Mouse (Mus musculus) forebrain, postnatal 0 days (tissue): ENCODE measurements around the gene Adam12. TPM values are rescaled to one million over a fixed set of nuclear protein-coding genes. Genes with fewer than 3 reads are reported as not detected.

Experiments used
- ATAC-seq: fragments of 200-750 bp; cut with Nextera tagmentation; 2 replicates; pipeline ENCODE4 v1.8.0; 2017; ENCODE audit warnings: mild to moderate bottlenecking, moderate library complexity
- DNase-seq: peaks from one replicate; pipeline ENCODE4 v3.0.0-alpha.2; 2015
- H3K27ac ChIP-seq: fragments of 300-500 bp; sonication (generic); 2 replicates; pipeline ENCODE4 v1.5.1; 2014; ENCODE audit warnings: low read depth, mild to moderate bottlenecking, antibody characterized with exemption, low read length, moderate library complexity, mixed read lengths
- H3K27me3 ChIP-seq: fragments of 300-500 bp; sonication (generic); 2 replicates; pipeline ENCODE4 v1.6.1; 2014; ENCODE audit warnings: mild to moderate bottlenecking, low read length, mixed read lengths; ENCODE audit not compliant: insufficient read depth
- H3K36me3 ChIP-seq: fragments of 300-500 bp; sonication (generic); 2 replicates; pipeline ENCODE4 v1.6.1; 2014; ENCODE audit warnings: mild to moderate bottlenecking, moderate library complexity; ENCODE audit not compliant: insufficient read depth
- H3K4me1 ChIP-seq: fragments of 300-500 bp; sonication (generic); 2 replicates; pipeline ENCODE4 v1.6.1; 2014; ENCODE audit warnings: antibody characterized with exemption; ENCODE audit not compliant: insufficient read depth
- H3K4me2 ChIP-seq: fragments of 300-500 bp; sonication (generic); 2 replicates; pipeline ENCODE4 v1.6.1; 2014; ENCODE audit warnings: low read depth, mild to moderate bottlenecking, moderate library complexity
- H3K4me3 ChIP-seq: fragments of 300-500 bp; sonication (generic); 2 replicates; pipeline ENCODE4 v1.5.1; 2014; ENCODE audit warnings: low read depth, low read length, mixed read lengths
- H3K9ac ChIP-seq: fragments of 300-500 bp; sonication (generic); 2 replicates; pipeline ENCODE4 v1.6.1; 2014; ENCODE audit warnings: mild to moderate bottlenecking
- H3K9me3 ChIP-seq: fragments of 300-500 bp; sonication (generic); 2 replicates; pipeline ENCODE4 v1.6.1; 2016; ENCODE audit warnings: low read length
- CTCF ChIP-seq: sonication (generic); IDR thresholded peaks from 2 replicates; pipeline ENCODE4 v1.5.1; 2016; ENCODE audit warnings: antibody characterized with exemption, control low read depth, low read depth
- WGBS: fragments of 180-500 bp; shearing (Covaris S2); extraction: QIAGEN DNeasy Blood & Tissue Kit; methylation state at CpG from one replicate; pipeline ENCODE4 v1.1.7; 2014; 5-methylcytosine and 5-hydroxymethylcytosine counted together
- polyA plus RNA-seq: library from polyadenylated mRNA; unstranded; fragments of >200 nt; fragmentation: Nextera tagmentation; extraction: Ambion mirVana; gene quantifications from 2 replicates; pipeline ENCODE4 v1.2.1, GENCODE M21; 2015
- total RNA-seq: library from RNA; depleted of rRNA; stranded (reverse); fragments of >200 nt; gene quantifications from 2 replicates; pipeline ENCODE4 v1.2.3, GENCODE M21; 2014

Adam12 gene
- total and polyA plus RNA-seq, 2 experiments from 2014 or later, result 1.9 to 13.3 TPM

DNA sequence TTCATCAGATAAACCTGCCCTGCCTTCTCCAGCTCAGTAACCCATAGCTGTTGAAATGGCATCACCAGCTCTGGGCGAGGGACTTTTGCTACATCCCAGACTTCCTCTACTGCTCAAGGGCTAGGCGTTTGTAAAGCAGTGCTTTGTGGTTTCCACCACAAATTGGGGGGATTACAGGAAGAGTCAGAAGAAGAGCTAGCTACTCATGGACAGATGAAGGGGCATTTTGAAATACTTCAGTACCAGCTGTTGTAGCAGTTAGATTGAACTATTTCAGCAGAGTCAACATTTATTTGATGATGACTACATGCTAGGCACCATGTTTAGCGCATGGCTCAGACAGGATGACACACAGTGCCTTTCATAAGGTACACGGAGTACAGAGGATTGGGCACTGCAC, 361.7 kb downstream of the Adam12 start:
- Histone ChIP-seq H3K9ac (no peak overlapping the region), H3K4me3 (no peak overlapping the region), H3K4me2 (no peak overlapping the region), H3K9me3 (no peaks in the 10 kb centered on the region), H3K4me1 (no peaks in the 10 kb centered on the region), H3K36me3 (no peaks in the 10 kb centered on the region), H3K27ac (no peak overlapping the region), H3K27me3 (no peaks in the 10 kb centered on the region)
- 89% methylated on average over 4 of the region's 4 CpGs for WGBS
- TF ChIP-seq CTCF, result no peak
- ATAC-seq (no peak), DNase-seq (no peak)

DNA sequence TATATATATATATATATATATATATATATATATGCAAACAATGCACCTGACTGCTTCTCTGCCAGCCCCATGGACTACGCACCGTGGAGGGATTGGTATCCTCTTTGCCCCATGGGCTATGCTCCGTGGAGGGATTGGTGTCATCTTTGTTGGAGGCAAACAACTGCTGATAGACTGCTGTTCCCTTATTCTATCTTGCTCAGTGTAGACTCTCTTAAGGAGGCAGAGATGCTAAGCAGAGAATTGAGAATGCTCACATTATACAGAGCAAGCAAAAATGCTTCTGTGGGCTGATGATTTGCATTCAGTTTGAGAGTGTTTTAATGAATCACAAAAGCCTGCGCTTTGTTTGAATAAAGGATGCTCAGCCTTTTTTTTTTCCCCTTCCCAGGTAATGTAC, 368.3 kb downstream of the Adam12 start:
- Histone ChIP-seq H3K27ac (no peak overlapping the region), H3K9me3 (no peaks in the 10 kb centered on the region), H3K4me1 (no peaks in the 10 kb centered on the region), H3K9ac (no peak overlapping the region), H3K4me3 (no peak overlapping the region), H3K36me3 (no peaks in the 10 kb centered on the region), H3K4me2 (no peak overlapping the region), H3K27me3 (no peaks in the 10 kb centered on the region)
- DNase-seq, result peak; percentile 26
- TF ChIP-seq CTCF, result no peak
- ATAC-seq, result peak; percentile 62; the same call in 1 of the 2 replicates
- 45% methylated on average over 4 of the region's 4 CpGs for WGBS

DNA sequence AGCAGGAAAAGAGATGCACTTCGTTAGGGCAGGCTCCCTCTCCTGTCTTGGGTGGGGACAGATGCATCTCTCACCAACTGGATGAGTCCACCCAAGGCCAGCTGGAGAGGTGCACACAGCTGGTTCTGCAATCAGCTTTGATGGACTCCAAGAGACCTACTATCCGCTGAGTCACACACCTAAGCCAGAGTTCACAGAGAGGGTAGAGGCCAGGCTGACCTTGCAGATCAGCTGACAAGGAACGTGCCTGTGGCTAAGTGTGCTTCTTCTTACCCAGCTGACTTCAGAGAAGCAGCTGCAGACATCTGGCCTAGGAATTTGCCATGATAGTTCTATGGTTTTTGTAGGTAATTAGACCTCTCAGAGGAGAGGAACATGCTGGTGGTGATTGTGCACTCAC, 368.8 kb downstream of the Adam12 start:
- Histone ChIP-seq H3K36me3 (no peaks in the 10 kb centered on the region), H3K27ac (no peak overlapping the region), H3K4me3 (no peak overlapping the region), H3K4me2 (no peak overlapping the region), H3K27me3 (no peaks in the 10 kb centered on the region), H3K9me3 (no peaks in the 10 kb centered on the region), H3K4me1 (no peaks in the 10 kb centered on the region), H3K9ac (no peak overlapping the region)
- DNase-seq, result no peak
- ATAC-seq, result no peak
- TF ChIP-seq CTCF, result no peak
- WGBS, result 83% methylated on average over 3 of the region's 3 CpGs

DNA sequence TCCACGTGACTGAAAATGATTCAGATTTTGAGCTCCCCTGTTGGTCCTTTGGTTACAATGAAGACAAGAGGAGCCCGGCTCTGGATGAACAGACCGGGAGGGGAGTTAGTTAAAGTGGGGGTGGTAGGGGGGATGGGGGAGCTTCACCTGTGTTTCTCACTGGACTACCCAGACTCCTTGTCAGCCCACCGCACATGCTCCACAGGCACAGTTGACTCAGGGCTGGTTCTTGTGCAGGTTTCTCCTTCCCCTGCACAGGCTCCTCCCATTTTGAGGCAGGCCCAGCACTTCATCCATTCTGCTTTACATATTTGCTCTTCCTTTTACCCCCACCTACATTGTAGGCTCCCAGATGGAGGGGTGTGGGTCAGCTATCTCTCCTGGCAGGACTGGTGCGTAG, 369.2 kb downstream of the Adam12 start:
- H3K9me3 ChIP-seq, result no peaks in the 10 kb centered on the region
- no peak for TF ChIP-seq CTCF
- 87% methylated on average over 5 of the region's 5 CpGs for WGBS
- no peak overlapping the region for H3K4me3 ChIP-seq
- H3K27ac ChIP-seq, result no peak overlapping the region
- no peak overlapping the region for H3K9ac ChIP-seq
- no peak for DNase-seq
- ATAC-seq, result no peak
- no peaks in the 10 kb centered on the region for H3K27me3 ChIP-seq
- H3K4me2 ChIP-seq, result no peak overlapping the region
- no peaks in the 10 kb centered on the region for H3K4me1 ChIP-seq
- no peaks in the 10 kb centered on the region for H3K36me3 ChIP-seq

DNA sequence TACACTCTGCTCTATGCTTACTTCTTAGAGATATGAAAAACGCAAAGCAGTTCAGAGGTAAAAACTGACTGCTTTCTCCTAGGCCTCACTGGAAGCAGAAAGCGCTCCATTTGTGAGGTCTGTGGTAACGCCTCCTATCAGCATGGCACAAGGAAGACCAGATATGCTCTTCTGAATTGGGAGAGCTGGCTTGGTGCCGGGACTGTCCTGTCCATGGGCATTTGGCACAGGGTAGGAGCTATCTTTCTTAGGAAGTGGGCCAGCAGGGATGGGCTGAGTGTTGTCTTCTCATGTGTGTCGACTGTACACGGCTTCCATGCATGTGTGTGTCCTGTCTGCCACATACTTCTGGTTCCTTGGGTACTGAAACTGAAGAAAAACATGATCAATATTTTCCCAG, 369.7 kb downstream of the Adam12 start:
- H3K27ac ChIP-seq, result no peak overlapping the region
- ATAC-seq (no peak), DNase-seq (no peak)
- no peaks in the 10 kb centered on the region for H3K36me3 ChIP-seq
- no peak for TF ChIP-seq CTCF
- WGBS, result 92% methylated on average over 6 of the region's 6 CpGs
- H3K4me1 ChIP-seq, result no peaks in the 10 kb centered on the region
- no peak overlapping the region for H3K9ac ChIP-seq
- H3K9me3 ChIP-seq, result no peaks in the 10 kb centered on the region
- H3K4me2 ChIP-seq, result no peak overlapping the region
- no peak overlapping the region for H3K4me3 ChIP-seq
- no peaks in the 10 kb centered on the region for H3K27me3 ChIP-seq

DNA sequence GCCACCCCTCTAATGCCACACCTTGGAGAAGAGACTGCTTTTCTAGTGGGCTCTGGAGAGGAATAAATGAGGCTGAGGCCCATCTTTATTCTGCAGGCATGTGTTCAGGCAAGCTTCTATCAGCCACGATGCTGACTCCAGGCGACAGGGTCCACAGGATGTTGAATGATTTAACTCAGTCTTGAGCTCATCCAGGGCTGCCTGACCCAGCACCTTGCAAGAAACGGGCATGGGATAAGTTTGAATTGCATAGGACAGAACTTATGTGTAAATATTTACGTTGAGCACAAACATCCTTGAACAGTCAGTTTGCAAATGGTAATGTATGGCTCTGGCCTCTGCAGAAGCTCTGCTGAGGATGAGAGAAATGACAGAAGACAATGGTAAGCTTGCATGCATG, 372.4 kb downstream of the Adam12 start:
- Histone ChIP-seq H3K4me1 (no peaks in the 10 kb centered on the region), H3K9ac (no peak overlapping the region), H3K9me3 (no peaks in the 10 kb centered on the region), H3K4me2 (no peak overlapping the region), H3K36me3 (no peaks in the 10 kb centered on the region), H3K27me3 (no peaks in the 10 kb centered on the region), H3K27ac (no peak overlapping the region), H3K4me3 (no peak overlapping the region)
- ATAC-seq (no peak), DNase-seq (no peak)
- 85% methylated on average over 4 of the region's 4 CpGs for WGBS
- no peak for TF ChIP-seq CTCF

DNA sequence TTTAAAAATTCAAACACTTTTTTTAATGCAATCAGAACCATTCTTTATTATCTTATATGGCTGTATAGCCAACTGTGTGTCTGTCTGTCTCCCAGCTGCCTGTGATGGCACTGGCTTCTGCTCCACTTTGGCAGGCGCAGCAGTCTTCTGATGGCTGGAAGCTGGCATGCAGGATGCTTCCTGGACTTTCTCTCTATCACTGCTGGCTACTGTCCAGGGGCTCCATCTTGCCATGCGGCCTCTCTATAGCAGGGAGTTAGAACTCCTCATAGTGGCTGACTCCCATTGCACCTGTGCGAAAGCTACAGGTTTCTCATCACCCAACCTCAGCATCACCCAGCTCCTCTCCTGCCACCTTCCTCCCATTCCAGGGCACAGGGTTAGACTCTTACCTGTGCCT, 373.4 kb downstream of the Adam12 start:
- H3K27me3 ChIP-seq, result no peaks in the 10 kb centered on the region
- ATAC-seq, result no peak
- WGBS, result 77% methylated on average over 3 of the region's 3 CpGs
- no peak for DNase-seq
- H3K9ac ChIP-seq, result no peak overlapping the region
- no peaks in the 10 kb centered on the region for H3K36me3 ChIP-seq
- H3K4me1 ChIP-seq, result no peaks in the 10 kb centered on the region
- no peak overlapping the region for H3K27ac ChIP-seq
- H3K9me3 ChIP-seq, result no peaks in the 10 kb centered on the region
- H3K4me3 ChIP-seq, result no peak overlapping the region
- no peak overlapping the region for H3K4me2 ChIP-seq
- no peak for TF ChIP-seq CTCF

DNA sequence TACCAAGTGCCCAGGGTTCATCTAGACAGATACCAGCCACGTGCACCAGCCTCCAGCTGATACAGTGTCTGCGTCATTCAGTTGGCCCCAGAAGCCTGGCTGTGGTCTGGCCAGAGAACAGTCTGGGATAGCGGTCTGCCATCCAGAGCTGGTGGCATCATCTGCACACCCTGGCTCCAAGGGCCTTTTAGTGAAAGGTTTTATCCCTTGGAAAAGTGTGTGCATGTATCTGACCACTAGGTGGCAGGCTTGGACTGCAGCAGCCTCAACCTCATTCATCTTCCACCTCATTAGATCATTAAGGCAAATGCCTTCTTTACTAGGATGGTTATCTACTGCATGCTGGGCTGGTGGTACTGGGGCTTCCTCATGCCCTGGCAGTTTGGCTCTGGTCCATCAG, 375.7 kb downstream of the Adam12 start:
- no peaks in the 10 kb centered on the region for H3K27me3 ChIP-seq
- H3K4me2 ChIP-seq, result no peak overlapping the region
- DNase-seq (peak; percentile 92), ATAC-seq (peak; percentile 84)
- no peak overlapping the region for H3K4me3 ChIP-seq
- no peaks in the 10 kb centered on the region for H3K4me1 ChIP-seq
- WGBS, result 4% methylated on average over 3 of the region's 3 CpGs
- no peaks in the 10 kb centered on the region for H3K9me3 ChIP-seq
- peak; percentile 100 for TF ChIP-seq CTCF
- H3K36me3 ChIP-seq, result no peaks in the 10 kb centered on the region
- no peak overlapping the region for H3K9ac ChIP-seq
- no peak overlapping the region for H3K27ac ChIP-seq
